Mouse (Mus musculus): ENCODE results near the gene Celf3. TPM values are rescaled to one million over a fixed set of nuclear protein-coding genes. Genes with fewer than 3 reads are reported as not detected.

The Celf3 gene
- polyA plus RNA-seq, 1 experiment: 0.59 TPM

DNA sequence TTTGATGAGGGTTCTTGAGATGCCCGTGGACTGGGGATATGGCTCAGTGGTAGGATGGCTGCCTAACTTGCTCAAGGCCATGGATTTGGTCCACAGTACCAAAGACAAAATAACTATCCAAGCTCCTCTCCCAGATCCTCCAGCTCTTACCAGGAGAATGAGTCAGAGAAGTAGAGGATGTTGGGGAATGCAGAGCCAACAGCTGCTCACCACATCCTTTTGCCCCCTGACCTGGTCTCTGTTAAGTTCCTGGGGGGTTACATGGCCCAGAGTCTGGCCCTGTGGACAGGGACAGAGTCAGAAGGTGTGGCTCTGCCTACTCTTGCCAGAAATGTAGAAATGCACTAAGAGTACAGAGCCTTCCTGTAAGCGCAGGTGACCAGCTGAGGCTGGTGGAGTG is 18.3 kb upstream of the Celf3 start:
- Histone ChIP-seq H3K27ac (ENCODE audit: insufficient read depth, low read depth, low read length) (no peak overlapping the region), H3K4me3 (ENCODE audit: insufficient read depth, low read length) (no peak overlapping the region), H3K4me1 (ENCODE audit: control insufficient read depth, insufficient read depth, low read length) (no peaks in the 10 kb centered on the region)
- TF ChIP-seq POLR2A (IDR thresholded peaks at IDR 0.05; ENCODE audit: borderline replicate concordance, low read depth, low read length) (no peak), CTCF (IDR thresholded peaks at IDR 0.05; ENCODE audit: low read depth, low read length) (no peak)

DNA sequence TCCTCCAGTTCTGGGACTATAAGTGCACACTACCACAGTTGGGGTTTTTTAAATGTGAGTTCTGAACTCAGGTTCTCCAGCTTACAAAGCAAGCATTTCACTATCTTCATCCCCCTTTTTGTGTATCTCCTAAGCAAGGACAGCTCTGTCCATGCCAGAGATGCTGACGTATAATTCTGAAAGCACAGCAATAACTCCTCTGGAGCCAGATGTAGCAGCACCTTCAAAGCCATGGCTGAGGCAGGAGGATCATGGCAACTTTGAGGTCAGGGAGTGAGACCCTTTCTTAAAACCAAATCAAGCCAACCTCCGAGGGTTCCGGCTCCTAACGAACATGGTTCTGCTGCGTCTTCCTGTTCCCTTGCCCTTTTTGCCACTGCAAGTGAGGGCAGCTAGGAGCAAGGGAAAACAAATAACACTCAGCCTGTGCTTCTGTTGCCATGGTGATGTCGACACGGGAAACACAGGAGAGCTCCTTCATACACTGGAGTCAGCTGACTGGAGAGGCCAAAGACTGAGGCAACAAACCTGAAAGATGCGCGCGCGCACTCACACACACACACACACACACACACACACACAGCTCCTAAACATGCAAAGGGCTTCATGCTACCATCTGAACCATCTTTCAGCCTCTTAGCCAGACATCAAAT is 14.0 kb upstream of the Celf3 start:
- no peak for TF ChIP-seq CTCF (IDR thresholded peaks at IDR 0.05; ENCODE audit: low read depth, low read length)
- no peak for TF ChIP-seq POLR2A (IDR thresholded peaks at IDR 0.05; ENCODE audit: borderline replicate concordance, low read depth, low read length)
- Histone ChIP-seq H3K4me3 (ENCODE audit: insufficient read depth, low read length) (no peak overlapping the region), H3K4me1 (ENCODE audit: control insufficient read depth, insufficient read depth, low read length) (peaks cover 4% of the 10 kb centered on the region), H3K27ac (ENCODE audit: insufficient read depth, low read depth, low read length) (no peak overlapping the region)

DNA sequence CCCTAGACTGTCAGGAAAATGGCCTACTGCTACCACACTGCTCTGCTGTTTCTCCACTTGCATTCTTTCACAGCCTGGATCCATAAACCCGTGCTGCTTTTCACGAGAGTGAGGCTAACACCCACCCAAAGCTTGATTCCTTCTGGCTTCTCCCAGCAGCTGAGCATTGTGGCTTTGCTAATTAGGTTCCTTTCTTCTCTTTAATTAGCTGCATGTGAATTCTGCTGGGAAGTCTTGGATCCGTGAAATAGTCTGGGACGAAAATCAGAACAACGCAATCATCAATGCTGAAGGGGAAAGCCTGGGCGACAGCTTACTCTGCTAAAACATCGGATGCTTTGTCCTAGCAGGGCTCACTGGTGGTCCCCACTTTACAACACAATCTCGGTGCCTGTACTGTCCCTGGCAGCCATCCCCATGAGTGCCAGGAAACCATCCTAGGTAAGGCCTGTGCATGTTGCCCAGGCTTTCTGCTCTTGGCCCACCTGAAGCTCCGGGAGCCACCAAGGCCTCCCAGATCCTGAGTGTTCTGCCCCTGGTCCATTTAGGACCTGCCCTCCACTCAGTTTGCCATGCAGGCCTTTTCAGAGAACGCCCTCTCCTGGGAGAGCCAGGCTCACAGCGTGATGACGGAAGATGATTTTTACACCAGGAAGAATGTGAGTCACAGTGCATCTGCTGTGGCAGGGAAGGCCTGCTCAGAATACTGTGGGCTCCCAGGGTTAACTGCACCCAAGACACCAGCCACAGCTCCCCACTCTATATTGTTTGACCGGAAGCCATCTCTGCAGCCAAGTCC is 12.3 kb upstream of the Celf3 start:
- no peak for TF ChIP-seq CTCF (IDR thresholded peaks at IDR 0.05; ENCODE audit: low read depth, low read length)
- TF ChIP-seq POLR2A (IDR thresholded peaks at IDR 0.05; ENCODE audit: borderline replicate concordance, low read depth, low read length): no peak
- no peak overlapping the region for H3K4me3 ChIP-seq (ENCODE audit: insufficient read depth, low read length)
- H3K4me1 ChIP-seq (ENCODE audit: control insufficient read depth, insufficient read depth, low read length): peaks cover 11% of the 10 kb centered on the region
- no peak overlapping the region for H3K27ac ChIP-seq (ENCODE audit: insufficient read depth, low read depth, low read length)

DNA sequence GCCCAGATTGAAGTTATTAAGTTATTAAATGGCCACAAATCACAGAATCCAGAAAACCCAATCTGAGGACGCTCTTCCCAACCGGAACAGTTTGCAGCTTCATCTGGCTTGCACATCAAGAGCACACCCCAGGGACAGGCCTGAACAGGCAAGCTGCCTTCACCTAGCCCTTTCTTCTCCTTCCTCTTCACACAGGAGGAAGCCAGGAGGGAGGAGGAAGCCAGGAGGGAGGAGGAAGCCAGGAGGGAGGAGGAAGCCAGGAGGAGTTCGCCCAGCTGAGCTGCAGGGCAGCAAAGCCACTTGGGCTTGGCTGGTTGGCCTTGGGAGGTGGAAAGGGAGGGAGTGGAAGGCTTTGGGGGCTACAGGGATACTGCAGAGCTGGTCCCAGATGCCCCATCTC is 9.2 kb upstream of the Celf3 start:
- Histone ChIP-seq H3K4me1 (ENCODE audit: control insufficient read depth, insufficient read depth, low read length) (peaks cover 11% of the 10 kb centered on the region), H3K27ac (ENCODE audit: insufficient read depth, low read depth, low read length) (no peak overlapping the region), H3K4me3 (ENCODE audit: insufficient read depth, low read length) (no peak overlapping the region)
- TF ChIP-seq CTCF (IDR thresholded peaks at IDR 0.05; ENCODE audit: low read depth, low read length) (no peak), POLR2A (IDR thresholded peaks at IDR 0.05; ENCODE audit: borderline replicate concordance, low read depth, low read length) (no peak)

DNA sequence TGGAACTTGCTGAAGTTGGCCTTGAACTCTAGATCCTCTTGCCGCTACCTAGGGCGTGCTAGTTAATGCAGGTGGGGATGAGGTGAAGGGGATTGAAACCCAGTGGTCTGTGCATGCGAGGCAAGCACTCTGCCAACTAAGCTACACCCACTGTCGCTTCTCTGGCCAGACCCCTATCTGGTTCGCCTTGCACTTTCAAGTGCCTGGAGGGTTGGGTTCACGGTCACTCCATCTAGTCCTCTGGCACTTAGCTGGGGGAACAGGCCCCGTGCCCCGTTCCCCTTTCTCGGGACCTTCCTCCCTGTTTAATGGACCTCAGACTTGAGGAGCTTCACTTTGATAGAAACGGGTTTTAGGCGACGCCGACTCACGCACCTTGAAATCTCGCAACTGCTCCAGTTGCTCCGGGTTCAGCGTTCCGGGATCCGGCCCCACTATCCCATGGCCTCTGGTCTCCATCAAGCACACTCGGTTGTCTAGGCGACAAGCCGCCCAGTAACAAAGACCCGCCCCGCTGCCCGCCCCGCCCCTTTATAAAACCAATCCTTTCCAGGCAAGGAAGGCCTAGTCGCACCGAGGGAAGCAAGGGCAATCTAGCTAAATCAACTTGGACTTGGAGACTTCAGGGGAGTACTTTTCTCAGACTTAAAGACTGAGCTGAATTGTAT is 5.5 kb upstream of the Celf3 start:
- TF ChIP-seq CTCF (IDR thresholded peaks at IDR 0.05; ENCODE audit: low read depth, low read length) (no peak), POLR2A (IDR thresholded peaks at IDR 0.05; ENCODE audit: borderline replicate concordance, low read depth, low read length) (no peak)
- Histone ChIP-seq H3K27ac (ENCODE audit: insufficient read depth, low read depth, low read length) (no peak overlapping the region), H3K4me1 (ENCODE audit: control insufficient read depth, insufficient read depth, low read length) (peaks cover 35% of the 10 kb centered on the region), H3K4me3 (ENCODE audit: insufficient read depth, low read length) (no peak overlapping the region)

DNA sequence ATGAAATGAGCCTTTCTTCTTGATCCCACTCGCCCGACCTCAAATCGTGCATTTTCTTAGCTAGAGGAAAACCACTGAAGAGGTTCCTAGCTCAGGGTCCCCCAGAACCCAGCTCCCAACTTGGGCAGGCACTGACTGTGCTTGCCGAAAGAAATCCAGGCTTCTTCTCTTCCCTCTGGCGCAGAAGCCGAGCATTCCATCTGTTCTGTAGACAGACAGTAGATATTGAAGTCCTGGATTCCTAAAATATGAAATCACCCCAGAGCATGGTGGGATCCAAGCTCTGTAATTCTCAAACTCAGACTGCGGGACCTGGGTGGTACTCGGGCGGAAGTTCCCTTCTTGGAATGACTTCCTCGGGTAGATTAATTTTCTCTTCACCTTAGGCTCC is 5.0 kb upstream of the Celf3 start:
- Histone ChIP-seq H3K27ac (ENCODE audit: insufficient read depth, low read depth, low read length) (no peak overlapping the region), H3K4me3 (ENCODE audit: insufficient read depth, low read length) (no peak overlapping the region), H3K4me1 (ENCODE audit: control insufficient read depth, insufficient read depth, low read length) (peaks cover 36% of the 10 kb centered on the region)
- TF ChIP-seq POLR2A (IDR thresholded peaks at IDR 0.05; ENCODE audit: borderline replicate concordance, low read depth, low read length) (no peak), CTCF (IDR thresholded peaks at IDR 0.05; ENCODE audit: low read depth, low read length) (no peak)

DNA sequence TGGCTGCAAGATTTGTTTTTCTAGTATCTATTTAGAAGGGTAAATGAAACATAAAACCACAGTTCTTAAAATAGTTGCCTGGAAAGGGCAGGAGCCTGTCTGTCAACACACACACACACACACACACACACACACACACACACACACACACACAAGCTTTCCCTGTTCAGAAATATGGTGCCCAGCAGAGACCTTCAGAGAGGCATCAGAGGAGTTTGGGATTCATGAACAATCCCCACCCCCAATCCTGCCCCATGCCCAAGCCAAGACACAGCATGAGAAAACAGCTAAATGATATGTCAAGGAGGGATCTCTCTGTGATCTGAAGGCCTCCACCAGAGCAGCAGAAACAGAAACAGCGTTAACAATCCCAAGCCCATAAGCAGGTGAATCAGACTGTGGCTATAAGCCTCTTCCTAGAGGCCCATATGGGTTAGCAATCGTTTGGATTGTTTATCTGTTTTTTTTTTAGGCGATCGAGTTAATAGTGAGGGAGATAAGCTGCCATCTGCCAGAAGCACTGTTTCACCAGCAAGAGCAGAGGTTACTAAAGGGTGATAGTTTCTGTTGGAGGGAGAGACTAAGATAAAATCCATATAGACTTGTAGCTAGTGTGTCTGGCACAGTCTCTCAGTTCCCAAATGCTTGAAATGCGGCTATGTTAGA is 4.4 kb upstream of the Celf3 start:
- H3K4me3 ChIP-seq (ENCODE audit: insufficient read depth, low read length): no peak overlapping the region
- H3K4me1 ChIP-seq (ENCODE audit: control insufficient read depth, insufficient read depth, low read length): peaks cover 36% of the 10 kb centered on the region
- TF ChIP-seq CTCF (IDR thresholded peaks at IDR 0.05; ENCODE audit: low read depth, low read length): no peak
- no peak for TF ChIP-seq POLR2A (IDR thresholded peaks at IDR 0.05; ENCODE audit: borderline replicate concordance, low read depth, low read length)
- H3K27ac ChIP-seq (ENCODE audit: insufficient read depth, low read depth, low read length): no peak overlapping the region

DNA sequence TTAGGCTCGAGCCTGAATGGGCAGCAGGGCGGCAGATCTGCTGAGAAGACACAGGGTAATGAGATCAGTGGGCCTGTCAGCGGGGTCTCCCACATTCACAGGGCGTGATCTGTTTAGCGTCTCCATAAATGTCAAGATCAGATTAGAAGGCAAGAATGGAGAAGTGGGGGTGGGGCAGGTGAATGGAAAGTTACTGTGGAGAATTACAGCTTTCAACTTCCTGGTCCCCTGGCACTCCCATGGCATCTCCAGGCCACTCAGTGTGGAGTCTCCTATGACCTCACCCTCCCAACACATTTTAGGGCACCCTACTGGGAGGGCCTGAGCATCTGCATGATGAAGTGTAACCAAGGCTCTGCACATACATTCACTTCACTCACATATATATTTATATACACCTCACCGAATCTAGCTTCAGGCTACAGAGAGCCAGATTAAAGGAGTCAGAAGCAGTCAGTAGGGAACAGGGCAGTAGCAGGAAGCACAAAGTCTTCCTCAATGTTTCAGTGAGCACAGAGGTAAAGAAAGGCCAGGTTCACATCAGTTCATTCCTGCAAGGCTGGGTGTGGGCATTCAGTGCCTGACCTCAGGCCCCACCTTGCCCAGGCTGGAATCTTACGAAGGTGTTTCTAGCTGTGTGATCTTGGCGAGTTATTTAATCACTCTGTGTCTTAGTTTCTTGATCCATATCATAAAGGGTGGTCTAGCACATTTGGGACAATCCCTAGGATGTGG is 1.6 kb upstream of the Celf3 start:
- no peak for TF ChIP-seq POLR2A (IDR thresholded peaks at IDR 0.05; ENCODE audit: borderline replicate concordance, low read depth, low read length)
- no peak for TF ChIP-seq CTCF (IDR thresholded peaks at IDR 0.05; ENCODE audit: low read depth, low read length)
- Histone ChIP-seq H3K4me1 (ENCODE audit: control insufficient read depth, insufficient read depth, low read length) (peaks cover 34% of the 10 kb centered on the region), H3K4me3 (ENCODE audit: insufficient read depth, low read length) (no peak overlapping the region), H3K27ac (ENCODE audit: insufficient read depth, low read depth, low read length) (no peak overlapping the region)

DNA sequence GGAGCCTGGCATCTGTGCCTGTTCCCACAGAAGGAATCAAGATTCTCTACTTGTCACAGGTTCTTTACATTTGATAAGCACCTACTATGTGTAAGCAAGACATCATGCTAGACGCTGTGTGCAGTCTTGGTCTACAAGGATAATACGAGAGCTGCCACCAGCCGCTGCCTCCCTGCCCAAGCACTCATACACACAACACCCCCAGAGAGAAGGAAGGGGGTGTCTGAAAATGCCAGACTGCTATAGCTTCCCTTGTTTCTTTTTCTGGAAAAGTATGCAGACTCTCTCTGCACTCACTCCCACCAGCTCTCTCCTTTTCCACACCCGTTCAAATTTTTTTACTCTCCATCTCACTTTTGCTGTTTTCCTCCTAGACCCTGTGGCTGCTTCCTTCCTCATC is 651 bp upstream of the Celf3 start:
- no peak overlapping the region for H3K4me3 ChIP-seq (ENCODE audit: insufficient read depth, low read length)
- no peak overlapping the region for H3K27ac ChIP-seq (ENCODE audit: insufficient read depth, low read depth, low read length)
- H3K4me1 ChIP-seq (ENCODE audit: control insufficient read depth, insufficient read depth, low read length): peaks cover 40% of the 10 kb centered on the region
- TF ChIP-seq POLR2A (IDR thresholded peaks at IDR 0.05; ENCODE audit: borderline replicate concordance, low read depth, low read length) (no peak), CTCF (IDR thresholded peaks at IDR 0.05; ENCODE audit: low read depth, low read length) (no peak)

Data from bone marrow macrophage, adult 2 months (primary cell).